Mouse (Mus musculus): ENCODE measurements around the gene Kctd6.
A peak's percentile ranks its signal among the peaks of the same experiment; 100 is the strongest.
"Not testable (repeated sequence)": the region's sequence is repeated elsewhere in the genome, so short reads cannot be mapped to it uniquely, and the experiment has no call there.

Kctd6 gene

GRCm38 (mm10) chr14:8250141-8250871 is 36.4 kb downstream of the Kctd6 start:
- no peak for DNase-seq

- DNase-seq: no peak
These were observed 37.5 kb downstream of the Kctd6 start for GRCm38 (mm10) chr14:8251330-8251885.

- DNase-seq: peak; percentile 50 to 59
These were observed 41.3 kb downstream of the Kctd6 start for GRCm38 (mm10) chr14:8255076-8255729.

GRCm38 (mm10) chr14:8256072-8256471 is 42.1 kb downstream of the Kctd6 start:
- no peak for DNase-seq

- DNase-seq: no peak
These were observed 42.9 kb downstream of the Kctd6 start for GRCm38 (mm10) chr14:8256881-8257280.

- no peak for DNase-seq
These were observed 43.8 kb downstream of the Kctd6 start for GRCm38 (mm10) chr14:8257521-8258334.

- no peak for DNase-seq
These were observed 44.3 kb downstream of the Kctd6 start for GRCm38 (mm10) chr14:8258335-8258627.

- no peak for DNase-seq
These were observed 44.8 kb downstream of the Kctd6 start for GRCm38 (mm10) chr14:8258752-8259151.

- no peak for DNase-seq
These were observed 45.2 kb downstream of the Kctd6 start, which contains the start of gene Acox2 for GRCm38 (mm10) chr14:8259166-8259565. TSS of gene Acox2 (minus strand) at chr14:8259353.

GRCm38 (mm10) chr14:8260214-8260613 is 46.3 kb downstream of the Kctd6 start:
- DNase-seq: no peak

- no peak for DNase-seq
These were observed 48.3 kb downstream of the Kctd6 start for GRCm38 (mm10) chr14:8262242-8262641.

GRCm38 (mm10) chr14:8264378-8264777 is 50.4 kb downstream of the Kctd6 start:
- DNase-seq: no peak

GRCm38 (mm10) chr14:8271281-8271680 is 57.3 kb downstream of the Kctd6 start:
- DNase-seq: not testable (repeated sequence)
